ENCODE assay signal across 7 mouse cellular contexts in the genomic region with DNA sequence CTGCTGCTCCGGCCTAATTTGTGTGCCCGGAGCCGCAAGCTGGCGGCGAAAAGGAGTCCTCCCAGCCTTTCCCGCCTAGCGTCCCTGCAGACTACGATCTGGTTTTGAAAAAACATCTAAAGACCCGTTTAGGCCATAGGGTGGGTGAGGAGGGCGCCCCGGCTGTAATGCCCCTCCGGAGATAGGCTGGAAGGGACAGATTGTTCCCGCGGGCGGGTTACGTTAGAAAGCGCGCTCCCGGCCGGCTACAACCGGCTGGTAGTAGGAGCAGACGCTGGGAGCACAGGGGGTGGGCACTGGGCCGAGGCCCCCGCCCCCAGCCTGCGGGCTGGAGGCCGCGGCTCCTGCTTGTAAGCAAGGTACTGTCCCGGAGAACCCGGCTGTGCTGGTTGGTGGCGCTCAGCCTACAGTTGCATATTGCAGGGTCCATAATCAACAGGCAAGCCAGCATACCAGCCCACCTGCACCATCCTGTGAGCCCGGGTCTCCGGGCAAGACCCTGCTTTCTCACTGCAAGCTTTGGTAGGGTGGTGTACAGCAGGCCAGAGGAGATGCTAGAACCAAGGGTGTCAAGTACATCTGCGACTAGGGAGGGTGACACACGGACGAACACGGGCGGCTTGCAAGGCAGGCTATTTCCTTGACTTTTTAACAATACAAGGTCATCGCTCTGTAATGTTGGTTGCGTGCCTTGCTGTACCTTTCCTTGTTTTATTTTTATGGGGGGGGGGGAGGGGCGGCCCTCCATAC. TPM values are rescaled to one million over a fixed set of nuclear protein-coding genes. Genes with fewer than 3 reads are reported as not detected.
DNase-seq lines count a peak whose midpoint lies in the region; ATAC-seq and TF ChIP-seq lines count a peak whose summit lies in the region.

TSS of gene Sptb (minus strand) at position 197 of the 750 bp plus-strand sequence.

- H3K9ac ChIP-seq in hindbrain, embryonic 15.5 days, result peak within 1 kb of the TSS; percentile 72

- no peak for TF ChIP-seq CTCF in gastrocnemius, adult 2 months (IDR thresholded peaks at IDR 0.05)
- TF ChIP-seq CTCF in left cerebral cortex, adult 2 months (IDR thresholded peaks at IDR 0.05), result no peak

- no peaks in the 10 kb centered on the region for H3K36me3 ChIP-seq in hindbrain, embryonic 15.5 days

- intact Hi-C loops in gastrocnemius, adult 2 months (cut with DNase I), result loop anchor here (1.0 kb wide), 1 partner anchor 60 kb away; no protein-coding TSS in a partner anchor
- intact Hi-C loops in left cerebral cortex, adult 2 months (cut with DNase I), result loop anchor here (2.0 to 5.0 kb wide), 2 partner anchors 60 to 118 kb away; no protein-coding TSS in a partner anchor

- peak within 1 kb of the TSS; percentile 87 for H3K4me3 ChIP-seq in gastrocnemius, adult 2 months
- peak within 1 kb of the TSS; percentile 66 for H3K4me3 ChIP-seq in hindbrain, embryonic 15.5 days
- peak within 1 kb of the TSS; percentile 95 for H3K4me3 ChIP-seq in left cerebral cortex, adult 2 months

- peak; percentile 85 for ATAC-seq in hindbrain, embryonic 15.5 days (ENCODE audit: low FRiP score, low read depth)

- DNase-seq in adrenal gland, postnatal 10 days, result peak; percentile 65
- DNase-seq in cerebellum, postnatal 4 days (ENCODE audit: low spot score in 2 of 2), result peak; percentile 62 to 89
- DNase-seq in gastrocnemius, adult 2 months, result peak; percentile 88
- peak; percentile 45 to 49 for DNase-seq in left cerebral cortex, adult 2 months (ENCODE audit: extremely low spot score in 1 of 2, low spot score in 2 of 2)
- peak; percentile 15 for DNase-seq in lung, postnatal 36 days
- DNase-seq in retina, embryonic 14.5 days (ENCODE audit: low spot score), result peak; percentile 67

- WGBS in hindbrain, embryonic 15.5 days, result under 1% methylated on average over 40 of the region's 40 CpGs

- peaks cover 17% of the 10 kb centered on the region for H3K27me3 ChIP-seq in hindbrain, embryonic 15.5 days

- peaks cover 24% of the 10 kb centered on the region for H3K4me1 ChIP-seq in hindbrain, embryonic 15.5 days (replicated peaks)

- peak within 1 kb of the TSS; percentile 99 for H3K4me2 ChIP-seq in hindbrain, embryonic 15.5 days

- peak within 1 kb of the TSS; percentile 95 for H3K27ac ChIP-seq in gastrocnemius, adult 2 months
- H3K27ac ChIP-seq in hindbrain, embryonic 15.5 days (replicated peaks), result peak within 1 kb of the TSS; percentile 75
- H3K27ac ChIP-seq in left cerebral cortex, adult 2 months, result peak within 1 kb of the TSS; percentile 87

- H3K9me3 ChIP-seq in hindbrain, embryonic 15.5 days, result no peaks in the 10 kb centered on the region

RNA-seq across cellular contexts. Expression of gene Sptb, which starts in this region (rescaled TPM):
- total RNA-seq in adrenal gland, postnatal 10 days (2021), result 10 to 100 TPM; 35.9 to 43.5 TPM
- 100 to 1,000 TPM; 141 to 172 TPM for total RNA-seq in gastrocnemius, adult 2 months (2021)
- polyA plus RNA-seq in hindbrain, embryonic 15.5 days (2015; fragmentation: Nextera tagmentation; extraction: Ambion mirVana), result 6.3 and 8.0 TPM in 2 replicates
- 100 to 1,000 TPM in 1 of 2 experiments, 10 to 100 TPM in 1; 96.7 to 104 TPM for total RNA-seq in left cerebral cortex, adult 2 months (2021)

Comparison
In these comparisons a context has a peak if more than half of its experiments do, and no peak if none do; other contexts are left out.
1. Peak in every context shown above with its lines: DNase-seq, ATAC-seq, H3K4me3 ChIP-seq and H3K27ac ChIP-seq.
2. DNase-seq: peak in every context shown above with its lines; median percentile 88 in gastrocnemius, adult 2 months; 76 in cerebellum, postnatal 4 days; 67 in retina, embryonic 14.5 days; 65 in adrenal gland, postnatal 10 days; 47 in left cerebral cortex, adult 2 months; 15 in lung, postnatal 36 days.